ENCODE assay signal across 30 mouse cellular contexts in genomic region chr1:184006086-184006485, GRCm38 (mm10). TPM values are rescaled to one million over a fixed set of nuclear protein-coding genes. Genes with fewer than 3 reads are reported as not detected.
DNase-seq lines count a peak whose midpoint lies in the region; ATAC-seq and TF ChIP-seq lines count a peak whose summit lies in the region.
"Had no signal": no experiment of that assay in that cellular context is flagged by ENCODE, and none has a peak within 500 bp of the region (broad histone marks: within the 10 kb centered on the region; RNA-seq: fewer than 3 reads in every experiment).

No protein-coding gene starts in this region.

- intact Hi-C loops in gastrocnemius, postnatal 36 days (cut with DNase I): no loop called here

- TF ChIP-seq CTCF in spleen, adult 2 months (IDR thresholded peaks at IDR 0.05; ENCODE audit: extremely low read depth, insufficient read depth, insufficient read length, insufficient replicate concordance): no peak

- H3K4me1 ChIP-seq in spleen, adult 2 months (ENCODE audit: control insufficient read depth, insufficient read depth, insufficient read length): peaks cover 21% of the 10 kb centered on the region; the same call in 1 of the 2 replicates
- H3K4me1 ChIP-seq: forebrain, embryonic 13.5 days; heart, embryonic 12.5 days; limb, embryonic 15.5 days; midbrain, embryonic 10.5 days; midbrain, embryonic 15.5 days; neural tube, embryonic 15.5 days had no signal

- H3K36me3 ChIP-seq in spleen, adult 2 months (ENCODE audit: control insufficient read depth, insufficient read depth, low read length): no peaks in the 10 kb centered on the region
- H3K36me3 ChIP-seq: heart, embryonic 12.5 days; hindbrain, embryonic 12.5 days; limb, embryonic 10.5 days; limb, embryonic 15.5 days; midbrain, embryonic 10.5 days; midbrain, embryonic 15.5 days; neural tube, embryonic 15.5 days had no signal

- ATAC-seq in CD4-positive, CD25-positive, alpha-beta regulatory T cell, adult 4 months: peak; percentile 19
- ATAC-seq in hematopoietic stem cell, adult 5-6 weeks (replicated peaks in 1 of 2; ENCODE audit: insufficient read depth in 1 of 2, low FRiP score in 2 of 2, low TSS enrichment in 1 of 2, low read depth in 1 of 2, poor library complexity in 2 of 2, severe bottlenecking in 2 of 2): peak; percentile 23 to 42; a peak in 3 of 4 replicates
- ATAC-seq: forebrain, embryonic 13.5 days; hindbrain, postnatal 0 days; intestine, embryonic 16.5 days; midbrain, embryonic 15.5 days had no signal

- H3K27me3 ChIP-seq in spleen, adult 2 months (ENCODE audit: control insufficient read depth, insufficient read depth, low read length): no peaks in the 10 kb centered on the region
- H3K27me3 ChIP-seq: forebrain, embryonic 13.5 days; heart, embryonic 12.5 days; hindbrain, embryonic 12.5 days; limb, embryonic 15.5 days; midbrain, embryonic 15.5 days; neural tube, embryonic 15.5 days had no signal

- no peak for DNase-seq in spleen, adult 2 months (ENCODE audit: low read depth in 1 of 2, low spot score in 2 of 2)
- DNase-seq in spleen, adult 18-20 months: no peak
- DNase-seq in thymus, postnatal 25 days: peak; percentile 36
- DNase-seq in gastrocnemius, postnatal 36 days: no peak
- DNase-seq in embryo, embryonic 9.5 days (ENCODE audit: extremely low spot score): no peak
- DNase-seq in cerebellum, adult 11-12 months: no peak
- DNase-seq: adrenal gland, postnatal 25 days; cerebellum, adult 8-10 months; cerebellum, postnatal 25 days; heart, postnatal 10 days; kidney, adult 9 months; kidney, postnatal 10 days; layer of hippocampus, adult 9-11 months; lung, adult 2 months; lung, postnatal 10 days; retina, postnatal 1 day; right cerebral cortex, postnatal 14 days had no signal

- H3K4me3 ChIP-seq in spleen, adult 2 months (ENCODE audit: extremely low read depth, insufficient read depth, insufficient read length): no peak overlapping the region
- H3K4me3 ChIP-seq: forebrain, embryonic 13.5 days; heart, embryonic 12.5 days; hindbrain, embryonic 12.5 days; limb, embryonic 10.5 days; limb, embryonic 15.5 days; midbrain, embryonic 10.5 days; midbrain, embryonic 15.5 days; neural tube, embryonic 15.5 days had no signal

- TF ChIP-seq POLR2A in spleen, adult 2 months (IDR thresholded peaks at IDR 0.05; ENCODE audit: low read depth, low read length): no peak

- peak overlapping the region; percentile 56 for H3K27ac ChIP-seq in spleen, adult 2 months (ENCODE audit: insufficient read depth, low read length)
- H3K27ac ChIP-seq: forebrain, embryonic 13.5 days; hindbrain, embryonic 12.5 days; hindbrain, postnatal 0 days; limb, embryonic 10.5 days; limb, embryonic 15.5 days; liver, embryonic 14.5 days; midbrain, embryonic 10.5 days; midbrain, embryonic 15.5 days; neural tube, embryonic 15.5 days had no signal

RNA-seq across cellular contexts. Expression of gene Dusp10, which starts 7.0 kb away (rescaled TPM):
- polyA plus RNA-seq in spleen, adult 2 months (2012; rRNA removed): 23.4 and 33.8 TPM in 2 replicates
- 10 to 100 TPM; 17.7 to 21.3 TPM for polyA plus RNA-seq in CD4-positive, CD25-positive, alpha-beta regulatory T cell, adult 4 months (2017; shearing (Covaris generic))
- 6.8 and 11.2 TPM in 2 replicates for total RNA-seq in hematopoietic stem cell, adult 5-6 weeks (2017)
- total RNA-seq in gastrocnemius, postnatal 36 days (2021): 10 to 100 TPM; 27.3 to 47.1 TPM

RNA-seq across cellular contexts. Expression of gene 1700056E22Rik, which starts 28.0 kb away (rescaled TPM):
- polyA plus RNA-seq in spleen, adult 2 months (2012; rRNA removed): 1.8 and 3.3 TPM in 2 replicates
- under 1 TPM in 1 of 2 experiments, not detected in 1; 0.94 TPM for polyA plus RNA-seq in CD4-positive, CD25-positive, alpha-beta regulatory T cell, adult 4 months (2017; shearing (Covaris generic))
- total RNA-seq in hematopoietic stem cell, adult 5-6 weeks (2017): 0.94 and 3.1 TPM in 2 replicates
- total RNA-seq in gastrocnemius, postnatal 36 days (2021): under 1 TPM; 0.67 to 0.82 TPM
